Mouse (Mus musculus): ENCODE measurements around the gene Pdcd6. TPM values are rescaled to one million over a fixed set of nuclear protein-coding genes. Genes with fewer than 3 reads are reported as not detected.

Gene Pdcd6
- polyA plus RNA-seq, 1 experiment from 2014 or later: 174 TPM

- Histone ChIP-seq H3K9ac (replicated peaks; ENCODE audit: low read depth, low read length) (peak overlapping the region; percentile 46), H3K4me3 (ENCODE audit: low read depth, low read length) (peak overlapping the region; percentile 48), H3K4me1 (ENCODE audit: control insufficient read depth, insufficient read depth, low read length) (no peaks in the 10 kb centered on the region), H3K9me3 (ENCODE audit: control insufficient read depth, low read depth, low read length) (no peaks in the 10 kb centered on the region), H3K4me2 (replicated peaks; ENCODE audit: low read depth, low read length) (peak overlapping the region; percentile 81), H3K27ac (ENCODE audit: low read length) (no peak overlapping the region), H3K36me3 (ENCODE audit: control insufficient read depth, insufficient read depth, low read length) (no peaks in the 10 kb centered on the region), H3K27me3 (ENCODE audit: control insufficient read depth, insufficient read depth, low read length) (no peaks in the 10 kb centered on the region)
- 3% methylated on average over 35 of the region's 35 CpGs for WGBS
- ATAC-seq (ENCODE audit: insufficient number of reproducible peaks, insufficient read depth, low FRiP score, low read depth): peak; percentile 51; the same call in 1 of the 2 replicates
Observed at GRCm38 (mm10) chr13:74259460-74260230, 57.7 kb downstream of the Pdcd6 start.

Other genes with a start within 250 kb of the Pdcd6 start
- not detected in 2 replicates for gene Slc9a3, start 196.1 kb downstream of the Pdcd6 start, polyA plus RNA-seq (2014; fragmentation: Nextera tagmentation; extraction: Ambion mirVana)
- 82.1 and 86.8 TPM in 2 replicates for gene Exoc3, start 108.8 kb downstream of the Pdcd6 start, polyA plus RNA-seq (2014; fragmentation: Nextera tagmentation; extraction: Ambion mirVana)
- 0.41 and 0.54 TPM in 2 replicates for gene Ahrr, start 25.2 kb downstream of the Pdcd6 start, polyA plus RNA-seq (2014; fragmentation: Nextera tagmentation; extraction: Ambion mirVana)
- 205 and 230 TPM in 2 replicates for gene Sdha, start 32.7 kb upstream of the Pdcd6 start, polyA plus RNA-seq (2014; fragmentation: Nextera tagmentation; extraction: Ambion mirVana)
- 59.6 and 62.6 TPM in 2 replicates for gene Ccdc127, start 32.7 kb upstream of the Pdcd6 start, polyA plus RNA-seq (2014; fragmentation: Nextera tagmentation; extraction: Ambion mirVana)
- not detected in 2 replicates for gene Lrrc14b, start 46.4 kb upstream of the Pdcd6 start, polyA plus RNA-seq (2014; fragmentation: Nextera tagmentation; extraction: Ambion mirVana)
- gene Zfp72, start 73.3 kb upstream of the Pdcd6 start, polyA plus RNA-seq (2014; fragmentation: Nextera tagmentation; extraction: Ambion mirVana): 6.9 and 7.6 TPM in 2 replicates
- 70.2 and 77.1 TPM in 2 replicates for gene Ftl1-ps1, start 82.1 kb upstream of the Pdcd6 start, polyA plus RNA-seq (2014; fragmentation: Nextera tagmentation; extraction: Ambion mirVana)
- 22.2 and 22.7 TPM in 2 replicates for gene Zfp825, start 176.4 kb upstream of the Pdcd6 start, polyA plus RNA-seq (2014; fragmentation: Nextera tagmentation; extraction: Ambion mirVana)